In the genomic region with DNA sequence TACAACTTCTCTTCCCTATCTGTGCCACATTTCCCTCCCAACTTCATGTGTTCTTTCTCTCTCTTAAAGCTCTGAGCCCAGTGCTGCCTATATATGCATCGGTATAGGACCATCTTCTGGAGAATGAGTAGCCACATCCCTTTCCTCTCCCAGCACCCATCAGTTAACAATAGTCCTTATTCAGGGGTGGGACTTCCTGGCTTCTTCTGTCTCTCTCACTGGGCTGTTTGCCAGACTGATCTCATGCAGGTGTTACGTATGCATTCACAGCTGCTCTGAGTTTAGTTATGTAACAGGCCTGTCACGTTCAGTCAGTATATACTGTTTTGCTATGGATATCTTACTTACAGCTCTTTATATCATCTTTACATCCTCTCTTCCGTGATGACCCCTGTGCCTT, we compare ENCODE assay signal across 12 mouse cellular contexts. TPM values are rescaled to one million over a fixed set of nuclear protein-coding genes. Genes with fewer than 3 reads are reported as not detected.
DNase-seq lines count a peak whose midpoint lies in the region.
"Had no signal": no experiment of that assay in that cellular context is flagged by ENCODE, and none has a peak within 500 bp of the region (broad histone marks: within the 10 kb centered on the region; RNA-seq: fewer than 3 reads in every experiment).

No protein-coding gene starts in this region.

- H3K27ac ChIP-seq in heart, embryonic 10.5 days = no peak overlapping the region
- H3K27ac ChIP-seq: forebrain, embryonic 13.5 days; limb, embryonic 15.5 days had no signal

- H3K27me3 ChIP-seq in heart, embryonic 10.5 days (ENCODE audit: insufficient read depth, poor library complexity, severe bottlenecking) = no peaks in the 10 kb centered on the region
- H3K27me3 ChIP-seq: forebrain, embryonic 13.5 days; limb, embryonic 15.5 days had no signal

- 73% methylated on average over 4 of the region's 4 CpGs for WGBS in heart, embryonic 10.5 days

- intact Hi-C loops in left cerebral cortex, postnatal 4 days (cut with DNase I) = no loop called here

- H3K4me1 ChIP-seq in heart, embryonic 10.5 days = 0 out of 2 replicates have a peak, but pooled peaks cover 3% of the 10 kb centered on the region
- H3K4me1 ChIP-seq: limb, embryonic 15.5 days had no signal

- peaks cover 8% of the 10 kb centered on the region; the same call in 1 of the 2 replicates for H3K36me3 ChIP-seq in heart, embryonic 10.5 days
- H3K36me3 ChIP-seq: limb, embryonic 15.5 days had no signal

- no peak overlapping the region for H3K4me3 ChIP-seq in heart, embryonic 10.5 days
- H3K4me3 ChIP-seq: forebrain, embryonic 13.5 days; limb, embryonic 15.5 days had no signal

- peak; percentile 76 for DNase-seq in heart, adult 11 months
- DNase-seq in heart, embryonic 10.5 days (ENCODE audit: low spot score) = no peak
- DNase-seq in right cerebral cortex, adult 2 months (ENCODE audit: low spot score in 2 of 2) = peak; percentile 29 to 53
- no peak for DNase-seq in right cerebral cortex, postnatal 4 days
- DNase-seq in left cerebral cortex, postnatal 4 days = peak; percentile 3
- DNase-seq in telencephalon, adult 2 months (ENCODE audit: low read depth, low spot score) = peak; percentile 26
- DNase-seq in ovary, postnatal 14 days (ENCODE audit: low spot score) = no peak
- no peak for DNase-seq in ovary, postnatal 36 days (ENCODE audit: low spot score)
- DNase-seq: adrenal gland, postnatal 10 days; cerebellum, postnatal 25 days had no signal

- no peaks in the 10 kb centered on the region for H3K9me3 ChIP-seq in heart, embryonic 10.5 days
- H3K9me3 ChIP-seq: forebrain, embryonic 13.5 days; limb, embryonic 15.5 days had no signal

RNA-seq across cellular contexts. Expression of a gene that starts 35.5 kb away (rescaled TPM):
- polyA plus RNA-seq in heart, embryonic 10.5 days (2016; fragmentation: Nextera tagmentation; extraction: Ambion mirVana) = 56.6 and 65.2 TPM in 2 replicates
- 10 to 100 TPM; 66.5 to 71.3 TPM for total RNA-seq in left cerebral cortex, postnatal 4 days (2021)

Comparison
In these comparisons a context has a peak if more than half of its experiments do, and no peak if none do; other contexts are left out.
1. DNase-seq: peak in heart, adult 11 months (single experiment), right cerebral cortex, adult 2 months (2 of 2), left cerebral cortex, postnatal 4 days (single experiment) and telencephalon, adult 2 months (single experiment); none in heart, embryonic 10.5 days (single experiment), right cerebral cortex, postnatal 4 days (single experiment), ovary, postnatal 14 days (single experiment) and ovary, postnatal 36 days (single experiment).